Mouse (Mus musculus) lung, embryonic 14.5 days (tissue): ENCODE measurements around the gene Vps37d. TPM values are rescaled to one million over a fixed set of nuclear protein-coding genes. Genes with fewer than 3 reads are reported as not detected.

Experiments used
- ATAC-seq: fragments of 200-750 bp; cut with Nextera tagmentation; 2 replicates; pipeline ENCODE4 v1.8.0; 2017; ENCODE audit warnings: mild to moderate bottlenecking, moderate TSS enrichment, moderate library complexity; ENCODE audit not compliant: insufficient read depth
- DNase-seq: peaks from one replicate; pipeline ENCODE4 v3.0.0-alpha.2; 2015
- H3K27ac ChIP-seq: fragments of 300-500 bp; sonication (generic); 2 replicates; pipeline ENCODE4 v1.5.1; 2014; ENCODE audit warnings: low read depth, mild to moderate bottlenecking, moderate library complexity
- H3K27me3 ChIP-seq: fragments of 300-500 bp; sonication (generic); 2 replicates; pipeline ENCODE4 v1.6.1; 2014; ENCODE audit warnings: low read length, control low read depth; ENCODE audit not compliant: insufficient read depth
- H3K36me3 ChIP-seq: fragments of 300-500 bp; sonication (generic); 2 replicates; pipeline ENCODE4 v1.6.1; 2014; ENCODE audit warnings: control low read depth; ENCODE audit not compliant: insufficient read depth
- H3K4me1 ChIP-seq: fragments of 300-500 bp; sonication (generic); 2 replicates; pipeline ENCODE4 v1.6.1; 2014; ENCODE audit warnings: antibody characterized with exemption, control low read depth; ENCODE audit not compliant: insufficient read depth
- H3K4me2 ChIP-seq: fragments of 300-500 bp; sonication (generic); 2 replicates; pipeline ENCODE4 v1.6.1; 2014; ENCODE audit warnings: mild to moderate bottlenecking
- H3K4me3 ChIP-seq: fragments of 300-500 bp; sonication (generic); 2 replicates; pipeline ENCODE4 v1.5.1; 2014; ENCODE audit warnings: low read depth, low read length
- H3K9ac ChIP-seq: fragments of 300-500 bp; sonication (generic); 2 replicates; pipeline ENCODE4 v1.6.1; 2014
- H3K9me3 ChIP-seq: fragments of 300-500 bp; sonication (generic); 2 replicates; pipeline ENCODE4 v1.6.1; 2016; ENCODE audit warnings: low read depth, low read length, control low read depth
- CTCF ChIP-seq: IDR thresholded peaks from 2 replicates; pipeline ENCODE4 v1.5.1; 2016; ENCODE audit warnings: antibody characterized with exemption, low read depth
- WGBS: fragments of 180-500 bp; shearing (Covaris S2); extraction: QIAGEN DNeasy Blood & Tissue Kit; methylation state at CpG from one replicate; pipeline ENCODE4 v1.1.7; 2014; 5-methylcytosine and 5-hydroxymethylcytosine counted together
- polyA plus RNA-seq: library from polyadenylated mRNA; unstranded; fragments of >200 nt; fragmentation: Nextera tagmentation; extraction: Ambion mirVana; gene quantifications from 2 replicates; pipeline ENCODE4 v1.2.1, GENCODE M21; 2014

The Vps37d gene
- polyA plus RNA-seq, 1 experiment from 2014 or later, result 7.1 TPM

DNA sequence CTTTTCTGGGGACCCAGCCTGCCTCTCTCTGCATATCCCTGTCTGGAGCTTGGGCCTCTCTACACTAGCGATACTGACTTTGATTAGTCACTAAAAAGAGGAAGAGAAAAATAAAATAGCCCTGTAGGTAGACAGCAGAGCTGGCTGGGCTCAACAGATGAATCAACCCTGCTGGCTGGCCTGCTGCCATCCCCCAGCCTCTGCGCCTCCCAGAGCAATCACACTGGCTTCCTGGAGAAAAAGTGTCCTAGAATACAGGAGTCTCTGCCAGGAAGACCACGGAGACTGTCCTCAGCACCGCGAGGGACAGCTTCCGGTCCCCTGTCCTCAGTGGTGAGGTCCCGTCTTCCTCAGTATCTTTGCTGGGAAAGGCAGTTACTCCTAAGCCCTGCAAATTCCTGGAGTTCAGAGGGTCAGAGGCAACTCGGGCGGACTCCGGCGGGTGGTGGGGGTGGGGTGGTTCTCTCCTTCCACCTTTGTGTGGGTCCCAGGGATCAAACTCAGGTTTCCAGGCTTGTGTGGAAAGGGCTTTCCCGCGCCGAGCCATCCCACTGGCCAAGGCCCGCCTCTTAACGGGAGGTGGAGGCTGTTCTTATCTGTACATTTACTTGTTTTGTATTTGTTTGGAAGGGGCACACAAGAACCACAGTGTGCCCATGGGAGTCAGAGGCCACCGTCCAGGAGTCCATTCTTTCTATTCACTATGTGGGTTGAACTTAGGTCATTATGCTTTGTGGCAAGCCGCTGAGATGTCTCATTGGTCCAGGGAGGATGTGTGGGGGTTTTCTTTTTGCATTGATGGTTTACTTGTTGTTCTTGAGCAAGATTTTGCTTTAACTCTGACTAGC is 48.8 kb downstream of the Vps37d start:
- WGBS, result 34% methylated on average over 18 of the region's 18 CpGs
- ATAC-seq (peak; percentile 41; the same call in 1 of the 2 replicates), DNase-seq (peak; percentile 81)
- no peak for TF ChIP-seq CTCF
- Histone ChIP-seq H3K27ac (peak overlapping the region; percentile 47; the same call in 1 of the 2 replicates), H3K4me2 (peak overlapping the region; percentile 51), H3K4me3 (0 out of 2 replicates have a peak overlapping the region, but pooled peaks have one; percentile 2), H3K9me3 (no peaks in the 10 kb centered on the region), H3K4me1 (peaks cover 30% of the 10 kb centered on the region), H3K27me3 (no peaks in the 10 kb centered on the region), H3K9ac (no peak overlapping the region; the same call in none of the 2 replicates), H3K36me3 (no peaks in the 10 kb centered on the region)

DNA sequence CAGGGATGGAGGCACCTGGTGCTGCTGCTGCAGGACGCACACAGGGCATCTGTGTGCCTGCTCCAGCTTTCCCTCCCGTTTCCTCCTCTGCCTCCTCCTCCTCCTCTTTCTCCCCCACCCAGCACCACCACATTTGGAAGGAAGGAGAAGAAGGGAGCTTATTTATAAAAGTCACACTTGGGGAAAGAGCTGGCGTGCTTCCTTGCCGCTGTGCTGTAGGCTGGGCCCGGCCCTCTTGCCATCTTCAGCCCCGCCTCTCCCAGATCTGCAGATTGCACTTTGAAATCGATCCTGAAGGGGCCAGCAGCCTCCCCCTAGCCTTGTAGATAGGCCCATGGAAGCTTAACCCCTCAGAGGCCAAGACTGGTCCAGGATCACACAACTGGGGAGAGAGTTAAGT is 52.2 kb downstream of the Vps37d start:
- TF ChIP-seq CTCF, result peak; percentile 16; the same call in 1 of the 2 replicates
- Histone ChIP-seq H3K4me1 (peaks cover 32% of the 10 kb centered on the region), H3K36me3 (no peaks in the 10 kb centered on the region), H3K27ac (peak overlapping the region; percentile 30; the same call in 1 of the 2 replicates), H3K9me3 (no peaks in the 10 kb centered on the region), H3K4me2 (peak overlapping the region; percentile 74), H3K9ac (peak overlapping the region; percentile 38), H3K4me3 (peak overlapping the region; percentile 9), H3K27me3 (no peaks in the 10 kb centered on the region)
- DNase-seq, result peak; percentile 71
- WGBS, result 12% methylated on average over 7 of the region's 7 CpGs
- no peak for ATAC-seq

DNA sequence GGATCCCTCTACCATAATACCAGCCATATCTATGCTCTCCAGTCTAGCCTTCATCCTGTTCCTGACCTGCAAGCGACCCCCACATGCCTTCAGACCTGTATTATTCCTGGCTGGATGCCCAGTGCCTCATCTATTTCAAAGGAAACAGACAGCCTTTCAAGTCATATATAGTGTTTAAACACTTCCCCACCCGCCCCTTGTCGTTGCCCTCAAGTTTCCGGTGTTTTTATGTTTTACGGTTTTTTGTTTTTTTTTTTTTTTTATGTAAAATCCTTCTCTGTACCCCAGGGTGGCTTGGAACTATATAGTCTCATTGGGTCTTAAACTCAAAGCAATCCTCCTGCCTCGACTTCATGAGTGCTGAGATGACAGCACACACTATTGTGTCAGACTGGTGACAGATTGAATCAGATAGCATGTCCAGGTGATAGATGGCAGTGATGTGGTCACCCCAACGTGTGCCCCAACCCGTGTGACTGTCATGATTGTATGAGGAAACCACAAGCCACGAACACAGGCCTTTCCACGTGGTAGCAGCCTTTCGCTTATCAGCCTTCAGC is 53.3 kb downstream of the Vps37d start:
- peak overlapping the region; percentile 64; the same call in 1 of the 2 replicates for H3K9ac ChIP-seq
- peaks cover 32% of the 10 kb centered on the region for H3K4me1 ChIP-seq
- peak overlapping the region; percentile 74 for H3K4me2 ChIP-seq
- H3K36me3 ChIP-seq, result no peaks in the 10 kb centered on the region
- TF ChIP-seq CTCF, result no peak
- H3K9me3 ChIP-seq, result no peaks in the 10 kb centered on the region
- ATAC-seq (no peak), DNase-seq (peak; percentile 83)
- WGBS, result 20% methylated on average over 11 of the region's 11 CpGs
- no peaks in the 10 kb centered on the region for H3K27me3 ChIP-seq
- peak overlapping the region; percentile 1; the same call in 1 of the 2 replicates for H3K27ac ChIP-seq
- H3K4me3 ChIP-seq, result peak overlapping the region; percentile 60

GRCm38 (mm10) chr5:135023344-135024173 is 54.5 kb downstream of the Vps37d start, which contains the start of gene Stx1a:
Stx1a (plus strand) TSS chr5:135023482.
- no peak for TF ChIP-seq CTCF
- peaks cover 22% of the 10 kb centered on the region for H3K4me1 ChIP-seq
- H3K27me3 ChIP-seq, result no peaks in the 10 kb centered on the region
- peak within 1 kb of the TSS; percentile 64 for H3K9ac ChIP-seq
- DNase-seq (peak; percentile 98), ATAC-seq (peak; percentile 91)
- no peaks in the 10 kb centered on the region for H3K36me3 ChIP-seq
- WGBS, result under 1% methylated on average over 61 of the region's 61 CpGs
- H3K9me3 ChIP-seq, result no peaks in the 10 kb centered on the region
- peak within 1 kb of the TSS; percentile 60 for H3K4me3 ChIP-seq
- peak within 1 kb of the TSS; percentile 74 for H3K4me2 ChIP-seq
- H3K27ac ChIP-seq, result peak within 1 kb of the TSS; percentile 50; the same call in 1 of the 2 replicates

Other genes starting within 250 kb of the Vps37d start
- gene Tmem270, start 171.5 kb downstream of the Vps37d start, polyA plus RNA-seq, result not detected in 2 replicates
- gene Cldn13, start 162.7 kb downstream of the Vps37d start, polyA plus RNA-seq, result 0.39 TPM in 1 of 2 replicates, not detected in the other
- 23.0 and 23.9 TPM in 2 replicates for gene Mettl27, start 145.9 kb downstream of the Vps37d start, polyA plus RNA-seq
- gene Cldn4, start 131.3 kb downstream of the Vps37d start, polyA plus RNA-seq, result 41.9 and 42.4 TPM in 2 replicates
- 137 and 139 TPM in 2 replicates for gene Cldn3, start 92.1 kb downstream of the Vps37d start, polyA plus RNA-seq
- 60.0 and 71.0 TPM in 2 replicates for gene Abhd11, start 69.1 kb downstream of the Vps37d start, polyA plus RNA-seq
- gene Stx1a, start 54.8 kb downstream of the Vps37d start, polyA plus RNA-seq, result 13.2 and 14.5 TPM in 2 replicates
- 31.9 and 33.2 TPM in 2 replicates for gene Dnajc30, start 14.1 kb downstream of the Vps37d start, polyA plus RNA-seq
- gene Bud23, start 13.3 kb downstream of the Vps37d start, polyA plus RNA-seq, result 102 and 116 TPM in 2 replicates
- gene Mlxipl, start 11.6 kb upstream of the Vps37d start, polyA plus RNA-seq, result 2.1 and 2.5 TPM in 2 replicates
- gene Tbl2, start 71.4 kb upstream of the Vps37d start, polyA plus RNA-seq, result 22.5 and 25.8 TPM in 2 replicates
- 50.2 and 52.0 TPM in 2 replicates for gene Bcl7b, start 90.0 kb upstream of the Vps37d start, polyA plus RNA-seq
- gene Baz1b, start 109.0 kb upstream of the Vps37d start, polyA plus RNA-seq, result 68.9 and 70.9 TPM in 2 replicates
- gene Fzd9, start 173.0 kb upstream of the Vps37d start, polyA plus RNA-seq, result 0.43 and 0.65 TPM in 2 replicates